Mouse (Mus musculus) cortical plate, adult 2 months (tissue): Measurements from ENCODE around the gene Fam72a.

Experiments used
- CTCF ChIP-seq: fragments of 200-500 bp; IDR thresholded peaks from 2 replicates; pipeline ENCODE4 v1.5.1; 2011; ENCODE audit warnings: mild to moderate bottlenecking, control low read depth, low read length; ENCODE audit not compliant: insufficient read depth; ENCODE audit errors: extremely low read depth
- POLR2A ChIP-seq: fragments of 200-500 bp; IDR thresholded peaks from 2 replicates; pipeline ENCODE4 v1.6.1; 2011; ENCODE audit warnings: mild to moderate bottlenecking, low read length, control low read depth; ENCODE audit not compliant: insufficient read depth; ENCODE audit errors: extremely low read depth

DNA sequence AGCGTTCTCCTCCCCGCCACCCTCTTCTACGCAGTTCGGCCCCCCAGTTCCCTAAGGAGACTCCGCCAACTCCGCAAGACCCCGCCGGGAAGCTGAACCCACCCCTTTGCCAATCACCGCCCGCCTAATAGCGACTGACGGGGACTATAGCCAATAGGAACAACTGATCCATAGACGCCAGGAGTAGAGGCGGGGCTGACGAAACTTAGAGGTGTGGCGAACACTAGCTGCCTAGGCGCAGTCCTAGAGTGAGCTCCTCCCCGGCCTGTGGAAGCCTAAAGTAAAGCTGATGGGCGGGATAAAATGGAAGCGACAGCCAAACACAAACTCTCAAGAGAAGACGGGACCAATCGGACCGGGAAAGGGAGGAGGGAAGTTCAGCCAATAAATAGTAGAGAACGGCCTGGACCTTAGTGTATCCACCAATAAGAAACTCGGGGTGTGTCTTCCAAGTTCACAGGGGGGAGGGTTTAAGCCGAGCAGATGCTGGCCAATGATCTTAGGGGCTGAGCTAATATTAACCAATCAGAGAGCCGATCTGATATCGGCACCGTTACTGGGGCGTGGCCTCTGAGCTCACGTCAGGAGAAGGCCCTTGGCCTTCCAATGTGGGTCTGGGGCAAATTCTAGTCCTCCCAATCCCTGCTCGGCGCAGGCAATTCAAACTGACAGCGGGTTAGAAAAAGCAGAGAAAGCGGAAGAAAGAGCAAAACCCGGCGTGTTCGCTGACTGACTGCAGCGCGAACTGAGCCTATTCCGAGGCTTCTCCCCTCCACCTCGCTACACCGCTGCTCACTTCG, at the start of gene Fam72a, which contains the start of gene Srgap2:
- TF ChIP-seq CTCF: no peak
- peak; percentile 100 for TF ChIP-seq POLR2A
